Mouse (Mus musculus) cerebral cortex, adult 2 months (tissue): Measurements from ENCODE around the gene Hist1h4c.

Source experiments
- WGBS: fragments of 180-500 bp; shearing (Covaris S2); methylation state at CpG from one replicate; pipeline ENCODE4 v1.1.7; 2018; 5-methylcytosine and 5-hydroxymethylcytosine counted together

Hist1h4c gene

GRCm38 (mm10) chr13:23728472-23729191 lies 30.4 kb upstream of the Hist1h4c start:
- 81% methylated on average over 18 of the region's 18 CpGs for WGBS

GRCm38 (mm10) chr13:23725213-23725612 lies 27.0 kb upstream of the Hist1h4c start:
- WGBS, result 86% methylated on average over 1 of the region's 1 CpGs

- WGBS, result 92% methylated on average over 4 of the region's 4 CpGs
These were observed 26.0 kb upstream of the Hist1h4c start for GRCm38 (mm10) chr13:23724239-23724638.

- WGBS, result 25% methylated on average over 2 of the region's 2 CpGs
These were observed 19.5 kb upstream of the Hist1h4c start for GRCm38 (mm10) chr13:23717593-23718245.

GRCm38 (mm10) chr13:23717176-23717575 lies 18.9 kb upstream of the Hist1h4c start:
- 63% methylated on average over 11 of the region's 11 CpGs for WGBS

- 83% methylated on average over 5 of the region's 5 CpGs for WGBS
These were observed 18.2 kb upstream of the Hist1h4c start for GRCm38 (mm10) chr13:23716261-23717042.

DNA sequence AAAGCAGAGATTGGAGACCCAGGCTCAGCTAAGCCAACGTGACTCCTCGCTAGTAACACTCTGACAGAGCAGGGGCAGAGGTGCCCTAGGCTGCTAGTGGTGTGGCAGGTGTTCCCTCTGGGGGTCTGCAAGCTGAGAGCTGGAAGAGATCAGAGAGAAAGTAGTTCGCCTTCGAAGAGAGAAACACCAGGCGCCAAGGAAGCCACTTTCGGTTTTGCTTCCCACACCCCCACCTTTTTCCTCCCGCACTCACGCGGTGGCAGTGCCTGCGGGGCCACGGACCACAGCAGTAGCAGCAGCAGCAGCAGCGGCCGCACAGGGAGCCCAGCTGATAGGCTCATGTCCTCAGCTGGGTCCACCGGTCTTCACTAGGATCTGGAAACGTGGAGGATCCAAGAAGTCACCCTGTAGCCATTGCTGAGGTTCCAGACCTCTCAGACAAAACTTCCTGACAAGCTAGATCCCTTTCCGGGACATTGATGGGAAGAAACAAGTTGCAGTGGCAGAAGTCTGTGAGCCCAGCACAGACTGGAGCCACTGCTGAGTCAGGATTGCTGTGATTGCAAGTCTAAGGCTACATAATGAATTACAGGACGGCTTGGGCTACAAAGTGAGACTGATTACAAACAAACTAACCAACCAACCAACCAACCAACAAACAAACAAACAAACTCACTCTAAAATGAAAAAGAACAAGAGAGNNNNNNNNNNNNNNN lies 12.3 kb upstream of the Hist1h4c start, which contains the start of gene Hfe:
Gene Hfe (minus strand): TSS at position 481 of the 716 bp plus-strand sequence.
- 4% methylated on average over 17 of the region's 17 CpGs for WGBS

DNA sequence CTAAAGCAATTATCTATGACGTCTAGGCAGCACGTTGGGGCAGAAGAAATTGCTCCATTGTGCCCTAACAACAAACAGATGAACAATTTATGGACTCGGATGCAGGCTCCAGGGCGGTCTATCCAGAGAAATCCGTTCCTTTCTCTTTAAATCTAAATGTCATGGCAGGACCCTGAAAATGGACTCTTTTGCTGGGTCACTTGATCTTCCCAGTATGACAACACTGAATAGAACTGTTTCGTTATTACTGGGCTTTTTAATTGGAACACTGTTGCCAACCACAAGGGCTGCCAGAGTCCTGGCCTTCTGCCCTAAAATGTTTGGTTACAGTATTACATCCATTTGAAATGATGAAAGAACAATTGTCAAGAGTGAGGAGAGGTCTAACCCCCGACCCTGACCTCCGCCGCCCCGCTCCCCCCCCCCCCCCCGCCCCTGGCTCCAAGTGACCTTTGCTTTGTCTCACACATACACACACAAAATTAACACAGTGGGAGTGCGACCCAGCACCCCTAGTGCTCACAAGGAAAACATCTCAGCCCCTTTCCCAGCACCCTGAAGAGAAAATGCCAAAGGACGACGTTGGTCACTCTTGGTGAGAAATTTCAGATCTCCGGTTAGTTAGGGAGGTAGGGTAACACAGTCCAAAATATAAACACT lies 11.6 kb upstream of the Hist1h4c start:
- 22% methylated on average over 15 of the region's 15 CpGs for WGBS

DNA sequence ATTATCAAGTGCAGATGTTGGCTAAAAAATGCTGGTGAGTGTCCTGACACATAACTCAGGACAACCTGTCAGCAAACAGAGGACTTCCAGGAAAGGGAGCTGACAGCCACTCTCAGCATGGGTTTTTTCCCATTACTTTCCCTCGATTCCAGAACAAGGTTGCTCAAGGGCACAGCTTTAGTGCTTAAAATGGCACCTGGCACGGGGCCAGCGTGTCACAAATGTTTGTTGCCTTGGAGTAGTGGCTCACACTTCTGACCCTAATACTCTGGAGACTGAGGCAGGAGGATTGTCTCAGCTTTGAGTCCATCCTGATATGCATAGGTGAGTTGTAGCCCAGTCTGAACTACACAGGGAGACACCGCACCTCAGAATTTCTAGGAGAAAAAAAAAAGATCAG lies 10.4 kb upstream of the Hist1h4c start:
- WGBS, result 70% methylated on average over 4 of the region's 4 CpGs

DNA sequence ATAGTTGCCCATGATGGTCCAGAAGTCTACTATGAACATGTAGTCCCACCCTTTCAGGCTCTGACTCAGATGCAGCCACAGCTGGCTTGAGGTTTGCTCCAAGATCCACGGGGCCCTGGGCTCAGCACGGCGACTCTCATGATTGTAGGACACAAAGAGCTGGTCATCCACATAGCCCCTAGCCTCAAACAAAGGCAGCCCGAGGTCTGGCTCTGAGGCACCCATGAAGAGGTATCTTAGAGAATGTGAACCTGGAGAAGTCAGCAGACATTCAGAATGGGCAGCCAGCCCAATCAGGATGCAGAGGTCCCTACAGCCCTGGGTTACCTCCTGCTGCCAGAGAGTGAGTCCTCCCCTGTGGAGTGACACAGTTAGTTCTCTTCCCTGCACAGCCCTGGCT lies 9.8 kb upstream of the Hist1h4c start:
- 93% methylated on average over 4 of the region's 4 CpGs for WGBS

GRCm38 (mm10) chr13:23706771-23707170 lies 8.5 kb upstream of the Hist1h4c start:
- 96% methylated on average over 12 of the region's 12 CpGs for WGBS

DNA sequence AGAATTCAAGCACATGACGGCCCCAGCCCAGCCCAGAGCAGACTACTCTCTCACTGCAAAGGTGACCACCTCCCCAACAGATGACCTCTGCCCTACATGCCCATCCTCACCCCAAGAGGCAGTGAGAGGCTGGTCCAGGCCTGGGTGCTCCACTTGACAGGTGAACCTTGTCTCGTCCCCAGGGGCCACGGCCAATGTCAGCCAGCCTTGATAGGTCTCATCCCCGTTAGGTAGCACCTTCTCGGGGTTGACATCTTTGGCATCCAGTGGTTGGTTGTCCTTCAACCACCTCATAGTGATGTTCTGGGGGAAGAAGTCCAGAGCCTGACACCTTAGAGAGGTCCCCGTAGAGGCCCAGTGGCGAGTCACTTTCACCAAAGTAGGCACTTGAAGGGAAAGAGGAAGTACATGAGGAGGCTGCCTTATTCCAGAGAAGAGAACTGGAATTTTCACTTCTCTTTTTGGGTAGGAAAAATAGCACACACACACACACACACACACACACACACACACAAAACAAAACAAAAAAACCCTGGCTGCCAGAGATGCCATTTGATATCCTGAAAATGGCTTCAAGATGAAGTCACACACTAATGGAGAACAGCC lies 7.6 kb upstream of the Hist1h4c start:
- 91% methylated on average over 7 of the region's 7 CpGs for WGBS

DNA sequence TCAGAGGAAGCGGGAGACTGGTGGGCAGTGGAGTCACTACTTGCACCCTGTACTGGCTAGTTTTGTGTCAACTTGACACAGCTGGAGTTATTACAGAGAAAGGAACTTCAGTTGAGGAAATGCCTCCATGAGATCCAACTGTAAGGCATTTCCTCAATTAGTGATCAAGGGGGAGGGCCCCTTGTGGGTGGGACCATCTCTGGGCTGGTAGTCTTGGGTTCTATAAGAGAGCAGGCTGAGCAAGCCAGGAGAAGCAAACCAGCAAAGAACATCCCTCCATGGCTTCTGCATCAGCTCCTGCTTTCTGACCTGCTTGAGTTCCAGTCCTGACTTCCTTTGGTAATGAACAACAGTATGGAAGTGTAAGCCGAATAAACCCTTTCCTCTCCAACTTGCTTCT lies 4.5 kb upstream of the Hist1h4c start:
- 78% methylated on average over 2 of the region's 2 CpGs for whole genome bisulfite sequencing

- 80% methylated on average over 4 of the region's 4 CpGs for WGBS
These were observed 4.0 kb upstream of the Hist1h4c start for GRCm38 (mm10) chr13:23702220-23702619.

DNA sequence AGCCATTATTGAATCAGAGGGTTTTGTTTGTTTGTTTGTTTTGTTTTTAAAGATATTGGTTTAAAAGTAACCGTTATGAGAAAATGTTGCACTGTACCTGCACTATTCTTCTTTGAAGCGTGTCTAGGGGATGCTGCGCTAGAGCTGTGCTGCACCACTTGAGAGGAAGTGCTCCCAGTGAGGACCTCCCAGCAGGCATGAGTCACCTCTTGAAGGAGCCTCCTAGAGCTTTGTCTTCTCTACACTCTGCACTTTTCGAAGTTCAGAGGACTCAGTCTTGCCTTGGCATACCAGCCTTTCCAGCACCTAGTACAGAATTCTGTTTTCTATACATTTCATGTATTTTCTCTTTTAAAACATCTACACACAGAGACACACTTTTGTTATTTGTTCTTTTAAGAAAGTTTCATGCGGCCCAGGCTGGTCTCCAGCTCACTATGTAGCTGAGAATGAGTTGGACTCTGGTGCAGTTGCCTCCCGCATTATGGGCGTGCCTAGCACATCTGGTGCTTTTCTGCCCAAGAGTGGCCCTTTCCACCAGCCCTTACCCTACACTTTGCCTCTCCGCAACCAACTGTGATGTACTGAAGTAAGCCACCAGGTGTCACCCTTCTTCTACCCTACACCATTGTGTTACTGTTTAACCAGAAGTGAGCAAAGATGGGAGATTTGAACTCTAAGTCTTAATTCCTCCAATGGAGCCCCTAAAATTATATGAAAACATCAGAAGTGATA lies 2.7 kb upstream of the Hist1h4c start:
- 19% methylated on average over 8 of the region's 8 CpGs for WGBS

GRCm38 (mm10) chr13:23699767-23700166 lies 1.5 kb upstream of the Hist1h4c start:
- 54% methylated on average over 3 of the region's 3 CpGs for WGBS

- WGBS, result 42% methylated on average over 6 of the region's 6 CpGs
These were observed 742 bp upstream of the Hist1h4c start for GRCm38 (mm10) chr13:23698996-23699395.

- WGBS, result under 1% methylated on average over 29 of the region's 32 CpGs
These were observed 559 bp downstream of the Hist1h4c start for GRCm38 (mm10) chr13:23697491-23698299.

GRCm38 (mm10) chr13:23696061-23696474 lies 2.2 kb downstream of the Hist1h4c start:
- 65% methylated on average over 15 of the region's 15 CpGs for WGBS
